Mouse (Mus musculus) hindbrain, embryonic 10.5 days (tissue): Measurements from ENCODE around the gene D630039A03Rik. TPM values are rescaled to one million over a fixed set of nuclear protein-coding genes. Genes with fewer than 3 reads are reported as not detected.
A peak's percentile ranks its signal among the peaks of the same experiment; 100 is the strongest.
"Not testable (repeated sequence)": the region's sequence is repeated elsewhere in the genome, so short reads cannot be mapped to it uniquely, and the experiment has no call there.

Experiments
- DNase-seq: peaks from one replicate; pipeline ENCODE4 v3.0.0-alpha.2; 2017; ENCODE audit warnings: low spot score
- H3K27ac ChIP-seq: fragments of 300-500 bp; sonication (generic); 2 replicates; pipeline ENCODE4 v1.5.1; 2016; ENCODE audit warnings: mild to moderate bottlenecking, moderate library complexity
- H3K27me3 ChIP-seq: fragments of 300-500 bp; sonication (generic); 2 replicates; pipeline ENCODE4 v1.6.1; 2016; ENCODE audit warnings: mild to moderate bottlenecking; ENCODE audit not compliant: poor library complexity, insufficient read depth, severe bottlenecking
- H3K36me3 ChIP-seq: fragments of 300-500 bp; sonication (generic); 2 replicates; pipeline ENCODE4 v1.6.1; 2016; ENCODE audit warnings: mild to moderate bottlenecking, moderate library complexity
- H3K4me1 ChIP-seq: fragments of 300-500 bp; sonication (generic); replicated peaks from 2 replicates; pipeline ENCODE4 v1.6.1; 2016; ENCODE audit warnings: mild to moderate bottlenecking
- H3K4me3 ChIP-seq: fragments of 300-500 bp; sonication (generic); 2 replicates; pipeline ENCODE4 v1.5.1; 2016; ENCODE audit warnings: mild to moderate bottlenecking, moderate library complexity
- H3K9me3 ChIP-seq: fragments of 300-500 bp; sonication (generic); 2 replicates; pipeline ENCODE4 v1.6.1; 2016; ENCODE audit warnings: mild to moderate bottlenecking, moderate library complexity
- WGBS: fragments of 180-500 bp; shearing (Covaris S2); methylation state at CpG from one replicate; pipeline ENCODE4 v1.1.7; 2016; 5-methylcytosine and 5-hydroxymethylcytosine counted together
- polyA plus RNA-seq: library from polyadenylated mRNA; unstranded; fragments of >200 nt; fragmentation: Nextera tagmentation; extraction: Ambion mirVana; gene quantifications from 2 replicates; pipeline ENCODE4 v1.2.1, GENCODE M21; 2016

D630039A03Rik gene
- polyA plus RNA-seq, 1 experiment from 2014 or later: 0.24 TPM

DNA sequence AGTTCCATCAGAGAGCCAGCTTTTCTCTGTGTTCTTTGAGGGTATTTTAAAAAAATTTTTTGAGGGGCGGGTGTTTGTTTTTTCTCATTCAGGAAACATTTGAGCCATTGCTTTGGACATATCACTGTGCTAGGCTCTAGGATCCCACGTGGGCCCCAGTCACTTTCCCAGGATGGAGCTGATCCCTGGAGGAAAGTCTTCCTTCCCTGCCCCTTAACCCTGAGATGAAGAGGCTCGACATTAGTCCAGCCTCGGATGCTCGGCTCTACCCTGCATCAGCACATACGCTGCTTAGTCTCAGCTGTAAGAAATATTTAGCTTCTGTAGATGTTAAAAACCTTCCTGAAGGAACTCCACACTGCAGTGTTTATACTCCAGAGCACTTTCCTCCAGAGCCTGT is 20.2 kb downstream of the D630039A03Rik start:
- WGBS: 58% methylated on average over 6 of the region's 6 CpGs
- Histone ChIP-seq H3K36me3 (peaks cover 25% of the 10 kb centered on the region), H3K4me3 (no peak overlapping the region), H3K27me3 (no peaks in the 10 kb centered on the region), H3K9me3 (no peaks in the 10 kb centered on the region), H3K27ac (no peak overlapping the region), H3K4me1 (peaks cover 26% of the 10 kb centered on the region)
- DNase-seq: no peak

DNA sequence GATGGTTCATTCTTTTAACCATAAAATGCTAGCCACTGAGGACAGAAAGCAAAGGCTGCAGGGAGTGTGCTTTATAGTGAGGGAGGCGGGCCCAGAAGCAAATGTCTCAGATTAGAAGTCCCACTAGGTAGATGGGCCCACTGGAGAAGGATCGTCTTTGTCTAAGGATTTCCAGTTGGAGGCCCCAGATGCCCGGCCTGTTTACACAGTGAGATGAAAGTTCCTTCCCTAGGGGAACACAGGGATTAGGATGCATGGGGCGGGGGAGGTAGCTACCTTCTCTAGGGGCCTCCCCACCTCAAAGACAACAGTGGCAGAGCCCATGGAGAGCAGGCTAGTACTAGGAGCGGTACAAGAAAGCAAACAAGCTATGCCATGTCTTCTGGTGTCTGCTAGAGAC is 21.0 kb downstream of the D630039A03Rik start:
- Histone ChIP-seq H3K36me3 (peaks cover 25% of the 10 kb centered on the region), H3K9me3 (no peaks in the 10 kb centered on the region), H3K4me1 (peaks cover 27% of the 10 kb centered on the region), H3K27ac (peak overlapping the region; percentile 35; the same call in 1 of the 2 replicates), H3K4me3 (no peak overlapping the region), H3K27me3 (no peaks in the 10 kb centered on the region)
- 41% methylated on average over 5 of the region's 5 CpGs for WGBS
- DNase-seq: no peak

DNA sequence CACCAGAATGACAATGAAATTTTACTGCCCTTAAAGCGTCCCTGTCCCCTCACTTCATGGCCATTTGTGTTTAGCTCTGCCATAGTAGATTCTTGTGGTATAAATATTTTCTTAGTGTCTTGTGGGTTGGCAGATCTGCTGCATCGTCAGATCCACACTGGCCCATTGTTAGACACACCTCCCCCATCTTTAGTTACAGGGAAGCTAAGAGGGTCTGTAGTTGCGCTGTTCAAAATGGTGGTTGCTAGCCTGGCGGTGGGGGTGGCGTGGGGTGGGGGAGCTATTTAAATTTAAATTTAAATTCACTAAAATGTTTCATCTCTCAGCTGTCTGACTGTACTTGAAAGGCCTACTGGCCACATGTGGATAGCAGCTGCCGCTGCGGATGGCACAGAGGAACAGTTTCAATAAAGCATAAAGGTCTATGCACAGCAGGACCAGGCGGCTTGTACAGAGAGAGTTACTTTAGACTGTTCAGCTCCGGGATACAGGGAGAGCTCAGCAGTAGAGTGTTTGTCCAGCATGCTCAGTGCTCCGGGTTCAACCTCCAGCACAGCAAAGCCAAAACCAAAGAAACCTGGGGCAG is 24.0 kb downstream of the D630039A03Rik start:
- H3K36me3 ChIP-seq: peaks cover 15% of the 10 kb centered on the region
- peak overlapping the region; percentile 62; the same call in 1 of the 2 replicates for H3K27ac ChIP-seq
- no peaks in the 10 kb centered on the region for H3K27me3 ChIP-seq
- H3K4me1 ChIP-seq: peaks cover 27% of the 10 kb centered on the region
- WGBS: 54% methylated on average over 10 of the region's 10 CpGs
- H3K4me3 ChIP-seq: no peak overlapping the region
- peak; percentile 37 for DNase-seq
- H3K9me3 ChIP-seq: no peaks in the 10 kb centered on the region

DNA sequence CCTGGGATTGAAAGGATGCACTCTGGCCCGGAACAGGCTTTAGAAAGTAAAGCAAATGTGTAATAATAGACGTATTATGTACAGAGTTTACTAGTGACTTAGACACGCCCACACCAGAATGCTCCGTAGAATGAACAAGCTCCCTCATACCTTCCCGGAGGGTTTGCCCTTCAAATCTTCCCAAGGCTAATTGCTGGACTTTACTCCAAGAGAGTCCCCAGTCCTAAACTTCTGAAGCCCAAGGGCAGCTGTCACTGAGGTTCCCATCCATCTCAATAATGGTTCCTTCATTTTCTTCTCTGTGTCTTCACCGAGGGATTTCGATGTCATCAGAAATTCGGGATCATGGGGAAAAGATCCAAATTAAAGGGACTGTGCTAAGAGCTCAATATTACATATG is 26.3 kb downstream of the D630039A03Rik start:
- peaks cover 34% of the 10 kb centered on the region for H3K4me1 ChIP-seq
- no peak for DNase-seq
- no peaks in the 10 kb centered on the region for H3K9me3 ChIP-seq
- no peaks in the 10 kb centered on the region for H3K27me3 ChIP-seq
- H3K36me3 ChIP-seq: peaks cover 13% of the 10 kb centered on the region
- H3K27ac ChIP-seq: no peak overlapping the region
- no peak overlapping the region for H3K4me3 ChIP-seq
- 88% methylated on average over 8 of the region's 8 CpGs for WGBS

DNA sequence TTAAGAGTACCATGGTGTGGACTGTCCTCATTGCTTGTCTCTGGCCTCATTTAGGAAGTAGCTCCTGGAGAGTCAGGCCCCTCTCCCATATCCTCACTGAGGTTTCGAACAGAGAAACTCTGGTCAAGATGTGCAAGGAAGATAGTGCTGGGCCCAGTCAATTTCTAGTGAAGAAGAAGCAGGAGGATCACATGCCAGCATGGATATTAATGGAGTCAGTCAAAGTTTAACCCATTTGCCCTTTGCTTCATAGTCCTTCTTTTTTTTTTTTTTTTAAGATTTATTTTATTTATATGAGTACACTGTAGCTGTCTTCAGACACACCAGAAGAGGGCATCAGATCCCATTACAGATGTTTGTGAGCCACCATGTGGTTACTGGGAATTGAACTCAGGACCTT is 27.1 kb downstream of the D630039A03Rik start:
- H3K27me3 ChIP-seq, H3K27ac ChIP-seq, DNase-seq, H3K4me3 ChIP-seq, H3K9me3 ChIP-seq: not testable (repeated sequence)
- WGBS: 94% methylated on average over 1 of the region's 1 CpGs
- H3K36me3 ChIP-seq: peaks cover 13% of the 10 kb centered on the region
- H3K4me1 ChIP-seq: peaks cover 38% of the 10 kb centered on the region

DNA sequence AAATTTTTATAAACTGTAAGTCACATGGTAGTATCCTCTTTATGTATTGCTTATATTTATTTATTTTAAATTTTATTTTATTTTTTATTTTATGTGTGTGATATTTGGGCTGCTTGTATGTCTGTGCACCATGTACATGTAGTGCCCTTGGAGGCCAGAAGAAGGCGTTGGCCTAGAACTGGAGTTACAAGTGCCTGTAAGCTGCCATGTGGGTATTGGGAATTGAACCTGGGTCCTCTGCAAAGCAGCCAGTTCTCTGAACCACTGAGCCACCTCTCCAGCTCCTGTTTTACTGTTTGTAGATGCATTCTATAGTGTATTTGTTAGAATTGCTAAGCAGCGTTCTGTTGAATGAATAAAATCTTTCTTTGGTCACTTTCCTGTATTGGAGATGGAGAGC is 27.9 kb downstream of the D630039A03Rik start:
- no peaks in the 10 kb centered on the region for H3K27me3 ChIP-seq
- no peaks in the 10 kb centered on the region for H3K9me3 ChIP-seq
- peaks cover 38% of the 10 kb centered on the region for H3K4me1 ChIP-seq
- no peak overlapping the region for H3K27ac ChIP-seq
- H3K4me3 ChIP-seq: no peak overlapping the region
- peaks cover 12% of the 10 kb centered on the region for H3K36me3 ChIP-seq
- DNase-seq: no peak
- 95% methylated on average over 2 of the region's 2 CpGs for WGBS

DNA sequence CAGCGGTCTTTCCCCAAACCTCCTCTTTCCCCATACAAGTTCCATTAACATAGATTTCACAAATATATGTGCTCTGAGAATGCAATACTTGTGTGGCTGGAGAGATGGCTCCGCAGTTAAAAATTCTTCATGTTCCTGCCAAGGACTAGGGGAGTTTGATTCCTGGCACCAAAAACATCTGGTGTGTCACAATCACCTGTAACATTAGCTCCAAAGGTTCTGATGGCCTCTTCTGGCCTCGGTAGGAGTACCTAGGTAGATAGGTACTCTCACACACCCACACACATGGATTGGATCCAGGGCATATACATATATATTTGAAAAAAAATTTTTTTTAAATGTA is 29.2 kb downstream of the D630039A03Rik start:
- Histone ChIP-seq H3K9me3 (no peaks in the 10 kb centered on the region), H3K27me3 (no peaks in the 10 kb centered on the region), H3K36me3 (peaks cover 7% of the 10 kb centered on the region; the same call in 1 of the 2 replicates), H3K4me1 (peaks cover 28% of the 10 kb centered on the region), H3K27ac (0 out of 2 replicates have a peak overlapping the region, but pooled peaks have one; percentile 1), H3K4me3 (no peak overlapping the region)
- 95% methylated on average over 3 of the region's 3 CpGs for WGBS
- no peak for DNase-seq

DNA sequence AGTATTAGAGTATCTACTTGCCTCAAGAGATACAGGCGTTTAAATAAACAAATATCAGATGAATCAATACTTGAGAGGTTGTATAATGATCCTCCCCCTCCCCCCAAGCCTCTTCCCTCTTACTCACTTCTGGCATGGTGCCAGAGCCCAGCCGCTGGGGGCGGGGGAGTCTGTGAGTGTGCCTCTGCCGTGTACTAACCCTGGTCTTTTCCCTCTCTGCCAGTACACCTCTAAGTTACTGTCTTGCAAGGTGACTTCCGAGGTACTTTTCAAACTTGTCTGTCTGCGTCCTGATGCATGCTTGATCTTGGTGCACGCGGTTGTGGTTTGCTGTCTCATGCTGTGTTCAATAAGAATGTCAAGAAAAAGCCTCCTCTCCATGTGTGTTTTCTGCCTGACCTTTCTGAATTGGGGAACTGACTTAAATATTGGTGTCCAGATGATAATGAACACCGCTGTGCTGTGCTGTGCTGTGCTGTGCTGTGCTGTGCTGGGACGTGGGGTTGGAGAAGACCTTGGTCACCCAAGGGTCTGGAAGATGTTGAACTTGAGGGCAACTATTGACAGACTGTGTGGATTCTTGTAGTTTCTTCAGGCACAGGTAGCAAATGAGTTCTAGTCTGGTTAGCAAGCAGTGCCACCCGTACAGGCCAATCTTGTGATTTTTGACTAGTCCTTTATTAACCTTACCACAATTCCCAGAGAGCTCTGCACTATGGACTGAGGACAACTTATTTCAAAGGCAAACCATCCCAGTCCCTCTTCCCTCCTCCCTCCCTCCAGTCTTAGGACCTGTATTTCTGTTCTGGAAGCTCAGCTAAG is 29.8 kb downstream of the D630039A03Rik start:
- H3K4me1 ChIP-seq: peaks cover 22% of the 10 kb centered on the region
- H3K4me3 ChIP-seq: no peak overlapping the region
- WGBS: 73% methylated on average over 11 of the region's 11 CpGs
- H3K27ac ChIP-seq: 0 out of 2 replicates have a peak overlapping the region, but pooled peaks have one; percentile 1
- H3K27me3 ChIP-seq: no peaks in the 10 kb centered on the region
- H3K36me3 ChIP-seq: peaks cover 7% of the 10 kb centered on the region; the same call in 1 of the 2 replicates
- no peak for DNase-seq
- no peaks in the 10 kb centered on the region for H3K9me3 ChIP-seq

DNA sequence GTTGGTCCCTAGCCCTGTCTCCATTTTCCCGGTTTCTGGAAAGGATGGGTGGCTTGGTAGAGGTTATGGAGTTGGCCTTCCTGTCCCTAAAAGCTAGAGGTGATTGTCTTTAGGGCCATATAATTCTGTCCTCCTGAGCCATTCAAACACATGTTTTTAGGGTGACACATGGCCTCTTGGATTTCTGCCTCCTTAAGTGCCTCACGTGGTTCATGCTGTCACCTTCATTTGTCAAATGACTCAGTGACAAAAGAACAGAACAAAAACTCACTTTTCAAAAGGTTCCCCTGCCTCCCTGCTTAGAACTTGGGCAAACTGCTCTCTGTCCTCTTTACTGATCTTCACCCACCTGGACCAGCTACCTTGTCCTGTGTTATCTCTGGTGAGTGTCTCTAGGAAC is 30.9 kb downstream of the D630039A03Rik start:
- H3K36me3 ChIP-seq: peaks cover 7% of the 10 kb centered on the region; the same call in 1 of the 2 replicates
- H3K4me1 ChIP-seq: peaks cover 18% of the 10 kb centered on the region
- no peak overlapping the region for H3K4me3 ChIP-seq
- no peaks in the 10 kb centered on the region for H3K27me3 ChIP-seq
- H3K27ac ChIP-seq: no peak overlapping the region
- 79% methylated on average over 2 of the region's 2 CpGs for WGBS
- no peaks in the 10 kb centered on the region for H3K9me3 ChIP-seq
- DNase-seq: no peak

DNA sequence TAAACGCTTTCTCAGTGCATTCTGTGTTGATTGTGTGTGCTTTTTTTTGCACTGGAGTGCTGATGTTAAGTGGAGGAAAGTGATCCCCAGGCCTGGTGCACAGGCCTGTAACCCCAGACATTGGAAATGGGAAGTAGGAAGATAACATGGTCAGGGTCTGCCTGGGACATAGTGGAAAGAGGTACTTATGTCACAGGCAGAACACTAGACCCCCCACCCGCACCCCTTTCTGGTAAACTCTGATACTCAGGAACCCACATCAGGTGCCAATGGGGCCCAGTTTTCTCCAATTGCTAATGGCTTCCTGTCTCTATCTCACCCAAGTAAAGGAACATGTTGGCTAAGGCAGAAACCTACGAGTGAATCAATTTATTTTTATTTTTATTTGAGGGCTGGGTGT is 31.6 kb downstream of the D630039A03Rik start:
- H3K9me3 ChIP-seq: no peaks in the 10 kb centered on the region
- H3K4me1 ChIP-seq: peaks cover 20% of the 10 kb centered on the region
- H3K4me3 ChIP-seq: no peak overlapping the region
- H3K36me3 ChIP-seq: peaks cover 10% of the 10 kb centered on the region; the same call in 1 of the 2 replicates
- WGBS: 91% methylated on average over 3 of the region's 3 CpGs
- no peaks in the 10 kb centered on the region for H3K27me3 ChIP-seq
- H3K27ac ChIP-seq: no peak overlapping the region
- no peak for DNase-seq

DNA sequence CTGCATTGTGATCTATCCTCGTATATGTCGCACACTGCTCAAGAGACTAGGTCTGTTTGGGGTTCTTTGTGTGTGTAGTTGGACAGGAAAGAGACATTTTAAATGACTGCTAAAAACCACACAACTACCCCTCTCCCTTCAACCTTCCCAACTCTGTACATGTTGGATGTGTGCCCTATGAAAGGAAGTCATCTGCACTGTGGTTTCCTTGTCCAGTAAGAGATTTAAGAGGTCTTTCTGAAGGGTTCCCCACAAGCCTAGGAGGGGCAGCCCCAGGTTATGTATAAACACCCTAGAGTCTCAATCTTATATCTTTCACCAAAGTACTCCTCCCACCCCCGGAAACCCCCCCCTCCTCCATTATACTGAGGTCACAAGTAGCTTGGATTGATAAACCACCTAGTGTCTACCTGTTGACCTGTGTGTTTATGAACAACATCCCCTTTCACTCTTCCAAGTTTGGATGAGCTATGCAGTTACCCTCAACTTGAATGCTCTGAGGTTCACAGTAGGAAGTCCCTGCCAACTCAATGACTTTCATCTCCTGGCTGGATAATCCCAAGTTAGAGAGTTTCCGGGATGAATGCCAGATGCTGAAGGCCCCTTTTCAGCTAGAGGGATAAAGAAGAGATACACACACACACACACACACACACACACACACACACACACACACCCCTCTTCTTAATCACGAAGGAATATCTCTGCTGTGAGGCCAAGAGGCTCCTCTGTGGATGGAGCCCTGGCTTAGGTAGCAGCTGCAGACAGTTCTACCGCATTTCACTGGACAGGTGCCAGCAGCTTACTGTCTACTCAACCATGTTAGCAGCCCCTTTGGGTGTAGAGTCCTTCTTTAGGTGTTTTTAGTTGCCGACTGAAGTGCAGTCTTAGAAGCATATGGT is 32.3 kb downstream of the D630039A03Rik start:
- Histone ChIP-seq H3K4me1 (peaks cover 20% of the 10 kb centered on the region), H3K9me3 (no peaks in the 10 kb centered on the region), H3K4me3 (no peak overlapping the region), H3K27me3 (no peaks in the 10 kb centered on the region), H3K27ac (no peak overlapping the region), H3K36me3 (peaks cover 15% of the 10 kb centered on the region; the same call in 1 of the 2 replicates)
- no peak for DNase-seq
- WGBS: 92% methylated on average over 7 of the region's 7 CpGs

DNA sequence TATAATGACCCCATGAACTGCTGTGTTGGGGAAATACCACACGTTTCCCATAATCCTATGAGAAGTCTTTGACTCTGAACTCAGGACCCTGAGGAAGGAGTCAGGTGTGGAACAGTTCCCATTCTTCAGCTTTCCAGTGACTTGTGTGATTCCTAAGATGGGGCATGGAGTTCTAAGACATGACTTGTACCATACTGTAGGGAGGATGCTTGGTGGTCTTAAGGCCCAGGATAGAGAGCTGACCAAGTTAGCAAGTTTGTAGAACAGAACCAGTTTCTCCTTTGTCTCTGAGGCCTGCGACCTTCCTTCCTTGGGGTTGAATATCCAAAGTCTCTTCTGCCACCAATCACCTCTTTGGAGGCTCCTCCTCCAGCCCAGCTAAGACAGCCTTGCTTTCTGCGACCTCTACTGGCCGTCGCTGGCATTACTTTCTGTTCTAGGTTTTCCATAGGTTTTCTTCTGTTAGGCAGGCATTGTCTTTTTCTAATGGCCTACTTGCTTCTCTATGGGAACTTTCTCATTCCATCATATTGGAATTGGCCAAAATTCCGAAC is 36.2 kb downstream of the D630039A03Rik start:
- no peaks in the 10 kb centered on the region for H3K9me3 ChIP-seq
- peaks cover 6% of the 10 kb centered on the region; the same call in 1 of the 2 replicates for H3K4me1 ChIP-seq
- DNase-seq: peak; percentile 81
- 17% methylated on average over 6 of the region's 6 CpGs for WGBS
- no peak overlapping the region for H3K27ac ChIP-seq
- no peaks in the 10 kb centered on the region for H3K27me3 ChIP-seq
- no peak overlapping the region for H3K4me3 ChIP-seq
- H3K36me3 ChIP-seq: peaks cover 15% of the 10 kb centered on the region; the same call in 1 of the 2 replicates
